Mouse (Mus musculus) lung, adult 2 months (tissue): ENCODE measurements around the gene Chdh.

Experiments used
- CTCF ChIP-seq: fragments of 200-500 bp; IDR thresholded peaks from 2 replicates; pipeline ENCODE4 v1.5.1; 2011; ENCODE audit warnings: mild to moderate bottlenecking, low read length, control low read depth; ENCODE audit not compliant: insufficient read depth
- POLR2A ChIP-seq: fragments of 200-500 bp; IDR thresholded peaks from 2 replicates; pipeline ENCODE4 v1.6.1; 2011; ENCODE audit warnings: low read depth, mild to moderate bottlenecking, control low read depth, low read length, borderline replicate concordance; ENCODE audit errors: extremely low read depth

DNA sequence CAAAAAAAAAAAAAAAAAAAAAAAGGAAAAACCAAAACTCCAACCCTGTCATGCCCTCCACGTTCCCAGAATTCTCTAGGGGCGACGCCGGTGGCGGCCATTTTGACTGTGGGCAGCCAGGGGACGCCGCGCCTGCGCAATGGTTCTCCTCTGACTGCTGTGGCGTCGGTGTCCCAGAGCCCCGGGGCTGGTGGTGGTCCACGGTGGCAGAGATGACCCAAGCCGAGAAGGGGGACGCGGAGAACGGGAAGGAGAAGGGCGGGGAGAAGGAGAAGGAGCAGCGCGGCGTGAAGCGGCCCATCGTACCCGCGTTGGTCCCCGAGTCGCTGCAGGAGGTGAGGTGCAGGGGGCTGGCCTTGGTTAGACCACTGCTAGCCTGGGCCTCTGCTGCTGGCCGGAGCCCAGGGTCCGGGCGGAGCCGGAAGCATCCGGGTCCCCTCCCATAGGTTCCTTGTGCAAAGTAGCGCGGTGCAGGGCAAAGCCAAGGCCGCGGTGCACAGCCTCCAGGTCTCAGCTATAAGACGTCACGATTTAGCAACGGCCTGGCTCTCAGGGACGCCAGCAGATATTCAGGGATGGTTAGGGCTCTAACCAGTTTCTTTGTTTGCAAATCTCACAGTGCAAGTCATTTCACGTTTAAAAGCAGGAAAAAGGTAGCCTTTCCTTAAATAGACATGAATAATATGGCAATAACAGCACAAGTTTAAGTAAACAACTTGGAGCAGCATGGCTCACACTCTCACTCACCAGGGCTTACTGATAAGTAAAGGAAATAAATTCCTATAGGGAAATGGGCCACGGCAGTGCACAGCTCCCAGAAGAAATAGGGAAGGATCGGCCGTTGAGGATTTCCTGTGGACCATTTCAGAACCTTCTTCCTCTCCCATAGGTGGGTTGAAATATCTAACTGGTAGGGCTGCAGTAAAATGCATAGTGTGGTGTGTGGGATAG is 30.3 kb upstream of the Chdh start, which contains the start of gene Actr8:
- TF ChIP-seq CTCF = no peak
- TF ChIP-seq POLR2A = peak; percentile 71
